Mouse (Mus musculus): ENCODE data around the gene Krt72. TPM values are rescaled to one million over a fixed set of nuclear protein-coding genes. Genes with fewer than 3 reads are reported as not detected.

Krt72 gene
- polyA plus RNA-seq, 1 experiment from 2014 or later, result not detected

DNA sequence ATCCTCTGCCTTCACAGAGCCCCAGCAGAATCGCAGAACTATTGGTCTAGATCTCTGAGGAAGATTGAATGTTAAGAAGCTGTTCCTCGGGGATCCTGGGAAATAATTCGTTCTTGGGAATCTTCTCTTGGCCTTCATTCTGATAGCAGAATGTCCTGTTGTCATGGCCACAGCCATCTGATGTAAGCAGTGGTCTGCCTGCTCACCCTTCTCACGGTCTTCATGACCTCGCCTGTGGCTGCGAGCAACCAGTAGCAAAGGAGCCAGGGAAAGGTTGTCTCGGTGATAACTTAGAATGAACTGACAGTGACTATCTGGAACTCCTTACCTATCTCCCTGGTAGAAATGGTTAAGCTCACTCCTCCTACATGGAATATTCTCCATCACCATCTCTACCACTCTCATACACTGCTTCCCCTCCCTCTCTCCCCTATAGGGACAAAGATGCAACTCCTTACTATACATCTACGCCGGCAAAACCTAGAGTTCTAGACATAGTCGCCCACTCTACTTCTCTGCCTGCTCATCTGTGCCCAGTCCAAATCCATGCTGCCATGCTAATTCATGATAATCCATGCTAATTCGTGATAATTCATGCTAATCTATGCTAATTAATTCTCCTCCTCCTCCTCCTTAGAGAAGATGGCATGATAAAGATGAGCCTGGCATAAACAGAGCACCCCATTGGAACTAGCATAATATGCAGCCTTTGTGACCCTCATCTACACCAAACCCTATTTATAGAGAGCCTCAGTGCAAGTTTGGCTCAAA, 17.0 kb upstream of the Krt72 start:
- Histone ChIP-seq H3K4me2 (replicated peaks; ENCODE audit: low read depth, low read length) (no peak overlapping the region), H3K9ac (replicated peaks; ENCODE audit: low read depth) (no peak overlapping the region), H3K27ac (ENCODE audit: low read length) (no peak overlapping the region), H3K9me3 (ENCODE audit: low read length) (no peaks in the 10 kb centered on the region), H3K27me3 (replicated peaks; ENCODE audit: insufficient read depth, low read length) (no peaks in the 10 kb centered on the region), H3K36me3 (ENCODE audit: insufficient read depth, low read length) (no peaks in the 10 kb centered on the region), H3K4me1 (ENCODE audit: insufficient read depth, low read depth, low read length) (no peaks in the 10 kb centered on the region), H3K4me3 (ENCODE audit: low read depth, low read length) (no peak overlapping the region)
- DNase-seq (ENCODE audit: low spot score) (no peak), ATAC-seq (no peak)
- TF ChIP-seq CTCF (IDR thresholded peaks at IDR 0.05) (no peak), EP300 (IDR thresholded peaks at IDR 0.05) (no peak)
- 75% methylated on average over 11 of the region's 11 CpGs for WGBS

DNA sequence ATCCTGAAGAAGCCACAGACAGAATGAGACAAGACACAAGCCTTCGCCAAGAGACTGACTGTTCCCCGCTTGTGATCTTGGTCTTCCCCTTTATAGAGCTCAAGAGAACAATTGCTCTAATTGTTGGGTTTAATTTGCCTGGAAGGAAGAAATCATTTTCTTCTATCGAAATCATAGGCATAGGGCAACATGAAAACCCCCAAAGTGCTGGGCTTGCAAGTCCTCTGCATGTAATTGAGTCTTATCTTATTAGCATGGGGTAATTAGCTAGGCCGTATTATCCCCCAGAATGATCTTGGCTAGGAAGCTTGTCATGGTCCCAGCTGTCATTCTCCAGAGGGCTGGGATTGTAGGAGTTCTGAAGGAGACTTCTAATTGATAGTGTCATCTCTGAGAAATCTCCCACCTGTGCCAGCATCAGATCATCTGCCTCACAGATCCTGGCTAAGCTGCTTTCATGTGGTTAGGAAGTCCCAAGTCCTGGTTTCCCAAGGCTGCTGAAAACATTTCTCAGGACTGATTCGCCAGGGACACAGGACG, 16.1 kb upstream of the Krt72 start, which contains the start of gene Krt73:
Gene Krt73, minus strand, starts transcription at position 51 of the 540 bp plus-strand sequence.
- H3K9me3 ChIP-seq (ENCODE audit: low read length), result no peaks in the 10 kb centered on the region

DNA sequence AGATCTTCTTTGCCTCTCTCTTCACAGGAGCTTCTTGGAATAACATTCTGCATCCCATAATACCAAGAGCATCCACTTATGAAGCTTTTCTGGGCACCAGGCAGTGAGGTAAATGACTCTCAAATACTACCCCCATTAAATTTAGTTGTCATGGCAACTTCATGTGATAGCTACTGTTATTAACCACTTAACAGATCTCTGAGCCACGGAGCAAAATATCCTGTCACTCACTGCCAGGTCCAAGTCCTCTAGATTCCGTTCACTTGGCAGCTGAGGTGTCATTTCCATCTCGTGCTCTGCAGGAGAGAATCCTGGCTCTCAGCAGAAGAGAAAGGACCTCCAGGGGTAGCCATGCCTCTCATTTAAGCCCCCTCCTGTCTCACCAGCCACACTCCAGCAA, 4.6 kb upstream of the Krt72 start:
- Histone ChIP-seq H3K9me3 (ENCODE audit: low read length) (no peaks in the 10 kb centered on the region), H3K9ac (replicated peaks; ENCODE audit: low read depth) (no peak overlapping the region), H3K4me3 (ENCODE audit: low read depth, low read length) (no peak overlapping the region), H3K4me1 (ENCODE audit: insufficient read depth, low read depth, low read length) (no peaks in the 10 kb centered on the region), H3K4me2 (replicated peaks; ENCODE audit: low read depth, low read length) (no peak overlapping the region), H3K36me3 (ENCODE audit: insufficient read depth, low read length) (no peaks in the 10 kb centered on the region), H3K27me3 (replicated peaks; ENCODE audit: insufficient read depth, low read length) (no peaks in the 10 kb centered on the region), H3K27ac (ENCODE audit: low read length) (no peak overlapping the region)
- no peak for TF ChIP-seq EP300 (IDR thresholded peaks at IDR 0.05)
- no peak for TF ChIP-seq CTCF (IDR thresholded peaks at IDR 0.05)
- DNase-seq (ENCODE audit: low spot score), result no peak
- ATAC-seq, result no peak
- 11% methylated on average over 3 of the region's 3 CpGs for WGBS

More for the DNA sequence above, 16.1 kb upstream of the Krt72 start, which contains the start of gene Krt73:
- no peak for ATAC-seq
- DNase-seq (ENCODE audit: low spot score), result no peak
- H3K27ac ChIP-seq (ENCODE audit: low read length), result no peak within 1 kb of the TSS
- H3K4me2 ChIP-seq (replicated peaks; ENCODE audit: low read depth, low read length), result no peak within 1 kb of the TSS
- H3K4me1 ChIP-seq (ENCODE audit: insufficient read depth, low read depth, low read length), result no peaks in the 10 kb centered on the region
- WGBS, result 84% methylated on average over 6 of the region's 6 CpGs
- H3K9ac ChIP-seq (replicated peaks; ENCODE audit: low read depth), result no peak within 1 kb of the TSS
- no peak within 1 kb of the TSS for H3K4me3 ChIP-seq (ENCODE audit: low read depth, low read length)
- no peak for TF ChIP-seq CTCF (IDR thresholded peaks at IDR 0.05)
- no peak for TF ChIP-seq EP300 (IDR thresholded peaks at IDR 0.05)
- H3K36me3 ChIP-seq (ENCODE audit: insufficient read depth, low read length), result no peaks in the 10 kb centered on the region
- H3K27me3 ChIP-seq (replicated peaks; ENCODE audit: insufficient read depth, low read length), result no peaks in the 10 kb centered on the region

- Histone ChIP-seq H3K4me1 (ENCODE audit: insufficient read depth, low read depth, low read length) (no peaks in the 10 kb centered on the region), H3K4me3 (ENCODE audit: low read depth, low read length) (no peak overlapping the region), H3K4me2 (replicated peaks; ENCODE audit: low read depth, low read length) (no peak overlapping the region), H3K9me3 (ENCODE audit: low read length) (no peaks in the 10 kb centered on the region), H3K27ac (ENCODE audit: low read length) (no peak overlapping the region), H3K9ac (replicated peaks; ENCODE audit: low read depth) (no peak overlapping the region), H3K27me3 (replicated peaks; ENCODE audit: insufficient read depth, low read length) (no peaks in the 10 kb centered on the region), H3K36me3 (ENCODE audit: insufficient read depth, low read length) (no peaks in the 10 kb centered on the region)
- ATAC-seq, result peak; percentile 21
- TF ChIP-seq EP300 (IDR thresholded peaks at IDR 0.05), result no peak
- no peak for TF ChIP-seq CTCF (IDR thresholded peaks at IDR 0.05)
- DNase-seq (ENCODE audit: low spot score), result peak; percentile 32
- WGBS, result 52% methylated on average over 10 of the region's 10 CpGs
Measured at GRCm38 (mm10) chr15:101773420-101773819, 12.8 kb downstream of the Krt72 start.

- 2% methylated on average over 5 of the region's 5 CpGs for WGBS
Measured at GRCm38 (mm10) chr15:101772711-101773081, 13.6 kb downstream of the Krt72 start.

GRCm38 (mm10) chr15:101772080-101772710, 14.1 kb downstream of the Krt72 start:
- peak; percentile 14 for DNase-seq (ENCODE audit: low spot score)
- Histone ChIP-seq H3K36me3 (ENCODE audit: insufficient read depth, low read length) (no peaks in the 10 kb centered on the region), H3K4me3 (ENCODE audit: low read depth, low read length) (no peak overlapping the region), H3K4me2 (replicated peaks; ENCODE audit: low read depth, low read length) (no peak overlapping the region), H3K9ac (replicated peaks; ENCODE audit: low read depth) (no peak overlapping the region), H3K27me3 (replicated peaks; ENCODE audit: insufficient read depth, low read length) (no peaks in the 10 kb centered on the region), H3K9me3 (ENCODE audit: low read length) (no peaks in the 10 kb centered on the region), H3K4me1 (ENCODE audit: insufficient read depth, low read depth, low read length) (no peaks in the 10 kb centered on the region), H3K27ac (ENCODE audit: low read length) (no peak overlapping the region)
- WGBS, result 66% methylated on average over 5 of the region's 5 CpGs
- no peak for TF ChIP-seq EP300 (IDR thresholded peaks at IDR 0.05)
- peak; percentile 63 for TF ChIP-seq CTCF (IDR thresholded peaks at IDR 0.05)
- ATAC-seq, result no peak

More at GRCm38 (mm10) chr15:101772711-101773081, 13.6 kb downstream of the Krt72 start:
- H3K4me3 ChIP-seq (ENCODE audit: low read depth, low read length), result no peak overlapping the region
- H3K4me1 ChIP-seq (ENCODE audit: insufficient read depth, low read depth, low read length), result no peaks in the 10 kb centered on the region
- H3K9ac ChIP-seq (replicated peaks; ENCODE audit: low read depth), result no peak overlapping the region
- no peaks in the 10 kb centered on the region for H3K9me3 ChIP-seq (ENCODE audit: low read length)
- H3K27ac ChIP-seq (ENCODE audit: low read length), result no peak overlapping the region
- peak; percentile 70 for ATAC-seq
- no peaks in the 10 kb centered on the region for H3K36me3 ChIP-seq (ENCODE audit: insufficient read depth, low read length)
- DNase-seq (ENCODE audit: low spot score), result peak; percentile 84
- peak; percentile 92 for TF ChIP-seq CTCF (IDR thresholded peaks at IDR 0.05)
- no peak for TF ChIP-seq EP300 (IDR thresholded peaks at IDR 0.05)
- no peak overlapping the region for H3K4me2 ChIP-seq (replicated peaks; ENCODE audit: low read depth, low read length)
- H3K27me3 ChIP-seq (replicated peaks; ENCODE audit: insufficient read depth, low read length), result no peaks in the 10 kb centered on the region

Data from lung, postnatal 0 days (tissue).